Mouse (Mus musculus) T-helper 1 cell (primary cell): ENCODE measurements at regions not wholly inside any gene's neighbourhood (a gene's known extent, or its start where the extent isn't known, plus 50 kb on each side); places are given as distances from the start of the nearest gene placed in this dataset.

ENCODE experiments used
- in situ Hi-C: fragments of 300-600 bp; cut with MboI, MseI; formaldehyde crosslinking; loops from one replicate; pipeline ENCODE4 v1.15.1; 2025; ENCODE audit warnings: high pct_unique_total_duplicates

DNA sequence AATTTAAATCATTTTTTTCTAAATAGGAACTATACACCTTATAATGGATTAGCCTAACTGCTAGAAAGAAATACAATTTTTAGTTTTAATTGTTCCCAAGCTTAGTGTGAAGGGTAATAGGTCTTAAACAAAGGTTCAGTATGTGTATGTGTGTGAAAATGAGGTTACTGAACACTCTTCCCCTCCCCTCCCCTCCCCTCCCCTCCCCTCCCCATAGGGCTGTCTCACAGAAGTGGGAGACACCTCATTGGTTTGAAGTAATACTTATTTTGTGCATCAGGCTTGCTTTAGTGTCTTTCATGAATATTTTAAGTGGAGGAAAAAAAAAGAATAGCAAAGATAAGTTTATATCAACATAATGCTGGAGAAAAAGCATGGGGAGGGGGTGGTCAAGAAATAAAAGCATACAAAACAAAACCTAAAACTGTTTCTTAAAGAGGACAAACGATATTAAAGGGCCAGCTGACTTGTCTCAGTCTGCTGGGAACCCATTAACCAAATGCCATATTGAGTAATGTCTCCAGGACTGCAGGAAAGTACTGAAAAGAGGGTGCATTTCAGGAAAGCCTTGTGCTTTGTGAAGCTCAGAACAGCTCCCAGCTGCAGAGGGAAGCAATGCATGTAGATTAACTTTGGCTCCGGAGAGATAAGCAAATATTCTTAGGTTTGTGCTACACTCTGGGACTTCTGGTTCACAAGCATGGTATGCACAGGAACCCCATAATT lies 59.2 kb downstream of the Csl start:
- in situ Hi-C loops: no loop called here
